Mouse (Mus musculus): ENCODE measurements around the gene Mnd1. TPM values are rescaled to one million over a fixed set of nuclear protein-coding genes. Genes with fewer than 3 reads are reported as not detected.

The Mnd1 gene
- total RNA-seq, 4 experiments from 2014 or later: 0.77 to 1.9 (median 1.3) TPM

DNA sequence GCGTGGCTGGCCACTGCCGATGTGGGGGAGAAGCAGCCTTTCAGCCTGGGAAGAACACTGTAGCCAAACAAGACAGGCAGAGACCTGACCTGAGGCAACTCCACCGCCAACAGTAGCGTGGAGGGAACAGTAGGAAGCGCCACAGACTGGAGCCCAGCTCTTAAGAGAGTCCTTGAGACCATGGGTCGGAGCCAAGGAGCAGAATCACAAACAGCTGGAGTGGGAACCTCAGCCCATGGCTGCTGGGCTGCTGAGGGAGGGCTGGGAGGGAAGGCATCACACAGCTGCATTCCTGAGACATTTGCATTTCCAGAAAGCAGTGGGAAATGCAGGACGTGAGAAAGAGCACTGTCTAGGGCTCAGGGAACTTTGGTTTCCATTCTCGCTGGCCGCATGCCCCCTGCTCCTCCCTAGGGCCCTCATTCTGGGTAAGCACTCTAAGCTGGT is 106.8 kb downstream of the Mnd1 start:
- DNase-seq (ENCODE audit: low spot score in 2 of 2): peak in 1 of 2 experiments; percentile 34

DNA sequence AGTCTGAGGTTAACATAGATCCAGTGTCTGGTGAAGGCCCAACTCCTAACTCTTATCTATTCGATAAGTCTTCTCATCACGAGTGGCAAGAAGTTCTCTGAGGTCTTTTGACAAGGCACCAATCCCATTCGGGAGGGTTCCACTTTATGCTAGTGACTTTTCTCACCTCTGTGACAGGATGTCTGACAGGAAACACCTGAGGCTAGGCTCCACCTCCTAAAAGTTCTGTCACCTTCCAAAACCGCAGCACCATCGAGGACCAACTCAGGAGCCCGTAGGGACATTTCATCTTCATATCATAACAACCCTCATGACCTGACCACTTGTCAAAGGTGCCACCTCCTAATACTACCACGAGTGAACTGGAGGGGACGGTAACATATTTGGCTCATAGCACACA is 109.4 kb downstream of the Mnd1 start:
- DNase-seq (ENCODE audit: low spot score in 2 of 2): no peak

DNA sequence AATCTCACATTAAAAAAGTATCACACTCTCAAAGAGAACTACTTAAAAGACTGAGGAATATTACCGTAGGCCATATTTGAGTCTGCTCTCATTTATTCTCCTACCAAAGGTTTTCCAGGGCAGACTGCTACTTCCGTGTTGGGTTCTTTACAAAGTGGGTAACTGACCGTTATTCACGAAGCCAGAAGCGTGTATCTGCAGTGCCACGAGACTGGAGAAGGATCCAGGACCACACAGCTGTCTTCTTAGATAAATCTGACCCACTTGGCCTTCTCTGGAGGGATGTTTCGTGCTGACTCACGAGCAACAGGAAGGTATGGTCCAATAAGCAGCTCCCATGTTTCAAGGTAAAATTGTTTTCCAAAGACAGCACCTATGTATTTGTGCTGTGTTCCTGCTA is 113.8 kb downstream of the Mnd1 start:
- no peak for DNase-seq (ENCODE audit: low spot score in 2 of 2)

DNA sequence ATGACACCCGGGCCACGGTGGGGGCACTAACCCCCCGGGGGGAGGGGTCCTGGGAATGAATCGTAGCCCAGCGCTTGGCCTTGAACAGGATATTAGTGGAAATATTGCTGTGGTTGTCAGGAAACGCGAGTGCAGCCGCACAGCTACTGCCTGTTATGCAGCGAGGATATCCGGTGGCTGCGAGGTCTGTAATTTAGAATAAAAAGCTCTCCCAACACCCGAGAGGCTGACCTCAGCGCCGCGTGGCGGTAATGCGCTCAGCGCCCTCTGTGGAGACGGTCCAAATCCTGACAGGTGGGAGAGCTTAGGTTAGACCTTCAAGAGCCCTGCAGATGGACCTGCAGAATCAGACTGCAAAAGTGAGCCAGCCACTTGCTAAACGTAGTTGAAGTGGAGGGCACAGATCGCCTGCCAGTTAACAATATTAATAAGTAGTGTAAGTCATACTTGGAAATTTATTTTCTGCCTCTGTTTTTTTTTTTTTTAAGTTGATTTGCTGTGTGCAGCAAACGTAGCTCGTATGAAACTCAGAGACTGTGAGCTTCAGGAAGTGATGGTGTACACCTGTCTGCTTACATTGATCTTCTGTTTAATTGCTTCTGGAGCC is 115.0 kb downstream of the Mnd1 start:
- DNase-seq (ENCODE audit: low spot score in 2 of 2): no peak

DNA sequence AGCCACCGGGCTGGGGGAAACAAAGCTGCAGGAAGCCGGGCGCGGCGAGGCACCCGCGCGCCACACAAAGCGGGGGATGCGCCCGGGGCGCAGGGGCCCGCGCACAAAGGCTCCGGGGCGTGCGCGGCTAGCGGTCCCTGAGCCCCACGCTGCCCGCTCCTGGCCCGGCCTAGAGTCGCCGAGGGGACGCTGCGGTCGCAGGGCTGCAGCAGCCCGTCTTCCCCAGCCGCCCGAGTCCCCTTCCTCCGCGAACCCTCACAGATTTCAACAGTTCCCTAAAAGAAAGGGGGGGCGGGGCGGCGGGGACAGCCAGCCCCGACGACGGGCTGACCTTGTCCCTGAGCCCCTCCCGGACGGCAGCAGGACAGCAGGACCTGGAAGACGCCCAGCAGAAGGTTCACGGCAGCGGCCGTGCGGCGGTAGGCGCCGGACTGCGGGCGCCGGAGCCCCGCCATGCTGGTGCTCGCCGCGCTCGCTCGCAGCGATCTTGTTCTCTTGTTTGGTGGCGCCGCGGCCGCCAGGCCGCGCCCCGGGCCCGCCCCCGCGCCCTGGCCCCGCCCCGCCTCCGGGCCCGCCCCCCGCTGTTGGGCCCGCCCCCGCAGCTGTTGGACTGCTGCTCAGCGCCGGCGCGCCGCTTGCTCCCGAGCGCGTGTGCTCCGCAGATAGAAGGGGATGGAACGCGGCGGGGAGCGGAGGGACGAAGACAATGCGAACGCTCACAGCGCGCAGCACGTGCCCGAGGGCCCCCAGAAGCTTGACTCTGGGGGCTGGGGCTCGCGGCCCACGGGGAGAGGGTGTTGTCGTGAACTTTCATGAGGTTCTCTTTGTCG is 115.7 kb downstream of the Mnd1 start, which contains the start of gene Tmem131l:
Tmem131l (minus strand) TSS at position 530 of the 830 bp plus-strand sequence.
- DNase-seq (ENCODE audit: low spot score in 2 of 2): peak; percentile 53 to 61

DNA sequence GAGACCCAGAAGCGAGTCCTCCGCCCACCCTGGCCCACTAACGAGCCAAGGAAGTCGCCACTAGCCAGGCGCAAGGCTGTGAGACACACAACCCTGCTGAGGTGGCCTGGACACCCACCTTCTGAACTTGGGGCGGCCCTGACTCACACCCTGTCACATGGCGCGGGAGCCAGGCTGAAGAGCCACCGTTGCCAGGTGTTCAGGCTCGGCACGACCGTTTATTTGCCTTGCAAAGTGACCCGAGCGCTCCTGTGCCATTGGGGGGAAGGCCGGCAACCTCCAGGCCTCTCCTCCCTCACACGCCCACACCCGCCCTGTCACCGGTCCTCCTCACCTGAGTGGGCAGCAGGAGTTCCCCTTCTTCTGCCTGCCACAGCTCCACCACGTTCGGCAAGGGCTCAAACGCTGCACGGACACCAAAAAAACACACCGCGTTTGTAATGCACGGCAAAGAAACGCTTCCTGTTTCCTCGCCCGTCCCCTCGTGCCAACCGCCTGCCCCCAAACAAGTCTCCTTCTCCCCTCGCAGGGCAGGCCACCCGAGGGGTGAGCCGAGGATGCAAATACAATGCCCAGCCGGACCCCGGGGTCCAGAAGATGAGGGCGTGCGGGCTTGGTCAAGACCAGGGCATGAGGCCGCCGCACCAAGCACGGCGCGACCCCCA is 116.5 kb downstream of the Mnd1 start:
- peak in 1 of 2 experiments; percentile 25 for DNase-seq (ENCODE audit: low spot score in 2 of 2)

DNA sequence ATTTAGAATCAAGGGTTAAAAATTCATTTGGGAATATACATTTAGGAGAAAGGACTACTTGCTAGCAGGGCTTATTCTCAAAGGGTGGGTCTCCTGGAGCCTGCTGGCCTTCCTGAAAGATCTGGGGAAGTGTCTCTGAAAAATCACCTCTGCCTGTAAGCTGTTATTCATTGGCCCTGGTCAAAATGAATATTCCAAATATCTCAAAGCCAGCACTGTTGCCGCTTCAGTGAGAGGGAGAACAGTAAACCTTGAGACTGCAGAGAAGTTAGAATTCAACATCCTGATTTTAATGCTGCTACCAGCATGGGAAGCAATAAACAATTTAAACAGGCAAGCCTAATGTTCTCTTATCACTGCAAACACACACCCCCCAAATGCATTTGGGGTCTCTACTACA is 117.5 kb downstream of the Mnd1 start:
- no peak for DNase-seq (ENCODE audit: low spot score in 2 of 2)

Other genes starting within 250 kb of the Mnd1 start
- 10 to 100 TPM in 3 of 4 experiments, 1 to 10 TPM in 1; 8.7 to 13.1 (median 11.6) TPM for gene Tmem131l, start 115.6 kb downstream of the Mnd1 start, total RNA-seq (2022)
- gene Gm6525, start 18.3 kb upstream of the Mnd1 start, total RNA-seq (2022): not detected
- gene Trim2, start 151.1 kb upstream of the Mnd1 start, total RNA-seq (2022): 1 to 10 TPM in 3 of 4 experiments, under 1 TPM in 1; 0.92 to 3.0 (median 1.8) TPM

Data from gastrocnemius, adult 8-10 months (tissue).